Mouse (Mus musculus) lung, postnatal 10 days (tissue): ENCODE results near the gene Fignl1.

Source experiments
- DNase-seq: peaks from one replicate; pipeline ENCODE4 v3.0.0; 2021

Gene Fignl1

DNA sequence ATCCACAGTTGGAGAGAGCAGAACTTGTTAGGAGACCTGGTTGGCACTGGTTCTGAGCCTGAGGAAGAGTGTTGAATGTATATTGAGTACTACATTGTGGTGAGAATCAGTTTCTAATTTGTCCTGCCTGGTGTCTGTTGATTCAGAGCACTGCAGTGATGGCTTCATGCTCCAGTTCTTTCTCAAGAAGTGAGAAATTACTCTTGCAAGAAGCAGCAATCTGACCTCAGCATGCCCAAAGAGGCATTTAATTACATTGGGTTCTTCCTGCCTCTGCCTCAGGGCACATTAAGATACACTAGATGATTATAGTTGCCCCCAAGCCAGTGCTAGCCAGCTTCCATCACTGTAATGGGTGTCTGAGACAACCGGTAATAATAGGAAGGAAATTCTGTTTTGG is 49.9 kb downstream of the Fignl1 start:
- DNase-seq = no peak

DNA sequence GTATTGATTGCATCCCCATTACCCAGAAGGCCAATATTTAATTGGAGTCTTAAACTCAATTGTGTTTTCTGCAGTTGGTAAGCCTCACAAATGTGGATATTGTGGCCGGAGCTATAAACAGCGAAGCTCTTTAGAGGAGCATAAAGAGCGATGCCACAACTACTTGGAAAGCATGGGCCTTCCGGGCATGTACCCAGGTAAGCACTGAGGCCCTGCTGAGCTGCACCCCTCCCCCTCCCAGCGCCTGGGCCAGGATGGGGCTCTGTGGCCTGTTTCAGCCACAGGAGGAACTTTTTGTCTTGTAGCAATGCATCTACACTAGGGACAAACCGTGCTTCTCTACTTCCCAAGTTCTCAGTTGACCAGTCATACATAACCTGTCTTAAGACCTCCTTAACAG is 50.6 kb downstream of the Fignl1 start:
- DNase-seq = no peak

DNA sequence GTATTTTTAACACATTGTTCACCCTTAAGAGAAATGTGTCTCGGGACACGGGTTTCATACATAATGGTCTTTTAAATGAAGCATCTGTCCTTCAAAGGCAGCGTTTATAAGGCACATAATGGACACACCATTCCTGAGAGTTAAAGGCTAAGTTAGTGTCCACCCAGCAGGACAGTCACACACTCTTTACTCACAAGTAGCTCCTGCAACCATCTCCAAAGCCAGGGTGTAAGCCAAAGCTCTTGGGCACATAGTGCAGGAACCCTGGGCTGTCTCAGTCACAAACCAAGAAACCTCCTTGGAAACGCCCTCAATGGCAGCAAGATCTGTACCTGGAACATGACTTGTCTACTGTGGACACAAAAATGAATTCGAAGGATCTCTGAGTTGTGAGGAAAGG is 55.9 kb downstream of the Fignl1 start:
- no peak for DNase-seq

DNA sequence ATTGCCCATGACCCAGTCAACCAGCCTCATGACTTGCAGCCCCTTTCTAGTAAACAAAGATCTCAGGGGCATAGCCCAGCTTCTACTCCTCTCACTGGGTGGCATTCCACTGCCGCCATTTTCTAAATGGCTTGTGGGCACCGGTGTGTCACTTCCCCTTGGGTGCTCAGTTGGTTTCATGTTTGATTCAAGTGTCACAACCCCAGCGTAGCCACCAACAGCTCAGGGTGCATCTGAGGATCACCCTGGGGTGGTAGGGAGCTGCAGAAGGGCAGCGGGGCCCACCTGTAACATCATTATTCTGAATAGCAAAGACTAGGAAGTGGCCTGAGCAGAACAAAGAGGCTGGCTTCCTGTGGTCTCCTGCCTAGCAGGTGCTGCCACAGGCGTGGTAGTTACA is 57.7 kb downstream of the Fignl1 start:
- no peak for DNase-seq

DNA sequence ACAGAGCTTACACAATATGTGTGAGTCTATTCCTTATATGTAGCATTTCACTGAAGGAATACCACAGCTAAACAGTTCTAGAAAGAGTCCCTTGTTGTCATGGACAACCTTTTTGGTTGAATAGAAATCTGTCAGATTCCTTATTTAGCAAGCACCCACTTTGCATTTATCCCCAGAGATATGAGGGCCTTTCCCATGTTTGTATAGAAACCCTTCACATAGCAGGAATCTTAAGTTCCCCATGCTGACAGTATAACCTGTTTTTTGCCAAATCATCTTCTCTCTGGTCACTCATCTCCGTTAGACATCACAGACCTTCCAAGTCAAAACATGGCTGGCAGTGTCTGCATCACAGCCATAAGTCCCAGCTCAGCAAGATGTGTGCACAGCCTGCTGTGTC is 64.5 kb downstream of the Fignl1 start:
- DNase-seq = no peak

DNA sequence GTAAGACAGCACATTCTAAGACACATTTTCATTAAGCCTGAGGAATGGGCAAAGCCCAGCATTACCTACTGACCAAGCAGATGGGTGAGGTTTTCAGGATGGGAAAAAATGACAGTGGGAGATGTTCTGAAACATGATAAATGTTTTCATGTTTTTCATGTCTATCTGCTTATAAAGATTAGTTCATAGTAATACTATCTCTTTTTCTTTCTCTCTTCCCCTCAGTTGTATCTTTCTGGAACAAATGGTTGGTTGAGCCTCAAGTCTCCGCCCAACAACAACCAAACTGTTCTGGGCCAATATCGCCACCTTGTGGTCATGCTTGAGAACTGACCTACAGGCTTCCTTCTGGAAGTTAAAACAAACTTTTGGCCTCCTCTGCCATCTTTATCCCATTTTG is 66.1 kb downstream of the Fignl1 start:
- DNase-seq = peak; percentile 45

DNA sequence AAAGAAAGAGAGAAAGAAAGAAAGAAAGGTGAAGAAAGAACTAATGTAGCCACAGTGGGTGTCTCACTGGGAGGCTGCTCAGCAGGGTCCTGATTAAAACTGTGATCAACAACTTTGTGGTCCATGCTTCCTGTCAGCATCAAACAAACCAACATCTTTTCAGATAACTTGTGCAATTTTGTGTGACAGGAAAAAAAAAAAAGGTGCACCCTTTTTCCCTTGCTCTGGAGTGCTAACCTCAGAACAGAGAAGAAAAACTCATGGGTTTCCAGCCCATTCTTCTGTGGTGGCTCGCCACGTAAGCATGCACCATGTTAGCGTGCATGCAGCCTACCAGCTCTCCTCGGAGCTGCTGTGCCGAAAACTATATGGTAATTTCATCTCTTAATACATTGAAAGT is 67.2 kb downstream of the Fignl1 start:
- no peak for DNase-seq

DNA sequence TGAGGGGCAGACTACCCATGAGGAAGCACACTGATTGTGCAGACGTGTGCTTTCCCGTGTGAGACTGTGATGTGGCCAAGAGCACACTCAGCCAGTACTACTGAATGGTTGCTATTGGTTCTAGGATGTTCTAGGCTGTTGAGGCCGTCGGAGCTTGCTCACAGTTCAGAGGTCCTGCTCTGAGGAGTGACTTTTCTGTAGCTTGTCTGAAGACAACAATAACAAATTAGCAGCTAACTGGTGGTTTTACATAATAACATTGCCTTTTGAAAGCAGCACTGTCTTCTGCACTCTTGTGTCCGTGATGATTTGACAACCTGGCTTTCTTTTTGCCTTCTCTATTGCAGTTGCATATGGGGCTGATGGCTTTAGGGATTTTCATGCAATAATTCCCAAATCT is 68.2 kb downstream of the Fignl1 start:
- no peak for DNase-seq

DNA sequence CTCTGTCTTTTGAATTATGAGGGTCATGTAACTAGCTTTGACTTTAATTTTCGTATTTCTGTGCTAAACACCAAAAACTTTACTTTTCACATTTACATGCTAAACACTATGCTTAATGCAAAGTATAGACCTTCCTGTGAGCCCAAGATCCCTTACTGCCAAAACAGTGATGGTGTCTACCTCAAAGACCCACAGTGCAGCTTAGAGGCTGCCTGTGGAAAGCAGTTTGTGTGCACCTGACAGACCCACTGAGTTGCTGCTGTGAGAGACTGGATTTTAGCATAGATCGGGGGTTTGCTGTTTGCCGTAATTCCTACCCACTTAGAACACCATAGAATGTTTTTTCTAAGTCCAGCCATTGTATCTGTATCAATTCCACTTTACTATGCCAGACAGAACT is 69.7 kb downstream of the Fignl1 start:
- no peak for DNase-seq

DNA sequence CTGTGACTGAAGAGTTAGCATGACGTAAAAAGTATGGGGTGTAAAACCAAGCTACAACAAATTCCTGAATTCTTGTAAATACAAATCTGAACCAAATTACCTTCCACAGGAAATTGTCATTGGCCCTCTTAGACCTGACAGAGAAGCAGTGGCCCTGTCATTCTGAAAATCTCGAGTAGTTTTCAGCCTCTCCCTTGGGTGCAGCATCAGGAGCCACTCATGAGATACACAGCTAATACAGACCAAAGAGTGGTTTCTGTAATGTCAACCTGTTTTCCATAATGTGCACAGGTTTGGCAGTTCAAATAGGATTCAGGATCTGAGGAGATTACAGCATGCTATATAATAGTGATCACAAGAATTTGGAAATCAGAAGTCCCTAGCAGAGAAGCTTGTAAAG is 71.2 kb downstream of the Fignl1 start:
- DNase-seq = no peak
